Comparison of ENCODE assay signal across 12 mouse cellular contexts in the genomic region with DNA sequence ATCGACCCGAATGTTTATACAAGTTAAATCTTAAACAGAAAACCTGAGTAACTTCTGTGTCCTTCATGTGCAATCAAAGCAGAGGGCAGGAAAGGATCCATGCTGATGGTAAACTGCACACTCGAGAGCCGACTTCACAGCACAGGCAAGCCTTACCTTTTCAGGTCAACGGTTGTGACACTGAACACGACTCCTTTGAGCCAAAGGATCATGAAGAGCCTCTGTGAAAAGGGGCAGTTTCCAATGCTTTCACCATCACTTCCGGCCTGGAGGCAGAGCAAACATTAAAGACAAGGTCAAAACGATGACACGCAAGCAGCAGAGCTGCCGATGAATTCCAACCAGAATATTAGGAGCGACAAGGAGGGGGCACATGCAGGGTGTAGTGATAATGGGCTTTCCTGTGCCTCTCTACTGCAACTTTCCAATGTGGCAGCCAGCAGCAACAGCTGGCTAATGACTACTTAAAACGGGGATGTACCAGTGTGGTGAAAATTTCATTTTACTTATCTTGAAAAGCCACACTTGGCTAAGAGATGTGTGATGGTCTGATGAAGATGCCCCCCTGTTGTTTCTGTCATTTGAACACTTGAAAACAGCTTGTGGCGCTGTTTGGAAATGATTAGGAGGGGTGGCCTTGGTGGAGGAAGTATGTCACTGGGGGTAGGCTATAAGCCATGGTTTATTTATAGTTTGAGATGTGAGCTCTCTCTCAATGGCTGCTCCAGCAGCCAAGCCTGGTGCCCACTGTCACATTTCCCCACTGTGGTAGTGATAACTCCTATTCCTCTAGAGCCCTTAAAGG. TPM values are rescaled to one million over a fixed set of nuclear protein-coding genes. Genes with fewer than 3 reads are reported as not detected.
DNase-seq lines count a peak whose midpoint lies in the region; ATAC-seq and TF ChIP-seq lines count a peak whose summit lies in the region.
"Had no signal": no experiment of that assay in that cellular context is flagged by ENCODE, and none has a peak within 500 bp of the region (broad histone marks: within the 10 kb centered on the region; RNA-seq: fewer than 3 reads in every experiment).

No protein-coding gene starts in this region.

- DNase-seq in A20 (ENCODE audit: low read depth, low spot score): peak; percentile 49
- peak; percentile 95 for DNase-seq in MEL-GATA-1-ER (ENCODE audit: extremely low read depth, low read depth)
- DNase-seq in liver, embryonic 11.5 days (ENCODE audit: low spot score): no peak
- no peak for DNase-seq in hindbrain, embryonic 10.5 days (ENCODE audit: low spot score)
- no peak for DNase-seq in yolk sac, embryonic 10.5 days (ENCODE audit: low spot score)
- DNase-seq: adrenal gland, adult 8-10 months; cerebellum, postnatal 10 days; kidney, postnatal 14 days had no signal

- TF ChIP-seq CTCF in intestine, postnatal 0 days (IDR thresholded peaks at IDR 0.05; ENCODE audit: low read depth): no peak

- H3K4me2 ChIP-seq in intestine, postnatal 0 days (replicated peaks; ENCODE audit: low read depth): no peak overlapping the region
- no peak overlapping the region for H3K4me2 ChIP-seq in intestine, embryonic 15.5 days (replicated peaks)
- peak overlapping the region; percentile 41 for H3K4me2 ChIP-seq in liver, embryonic 11.5 days
- no peak overlapping the region for H3K4me2 ChIP-seq in kidney, embryonic 16.5 days (replicated peaks; ENCODE audit: low read depth, low read length)
- H3K4me2 ChIP-seq: hindbrain, embryonic 14.5 days had no signal

- WGBS in intestine, postnatal 0 days: 64% methylated on average over 13 of the region's 13 CpGs
- 53% methylated on average over 13 of the region's 13 CpGs for WGBS in intestine, embryonic 15.5 days
- WGBS in liver, embryonic 11.5 days: 51% methylated on average over 13 of the region's 13 CpGs
- WGBS in hindbrain, embryonic 10.5 days: 79% methylated on average over 13 of the region's 13 CpGs
- 60% methylated on average over 13 of the region's 13 CpGs for WGBS in kidney, embryonic 16.5 days

- H3K36me3 ChIP-seq in intestine, postnatal 0 days (ENCODE audit: control insufficient read depth, insufficient read depth): peaks cover 20% of the 10 kb centered on the region
- no peaks in the 10 kb centered on the region for H3K36me3 ChIP-seq in intestine, embryonic 15.5 days
- peaks cover 6% of the 10 kb centered on the region for H3K36me3 ChIP-seq in liver, embryonic 11.5 days (ENCODE audit: control insufficient read depth, insufficient read depth, low read length)
- H3K36me3 ChIP-seq in hindbrain, embryonic 10.5 days: peaks cover 58% of the 10 kb centered on the region
- peaks cover 10% of the 10 kb centered on the region for H3K36me3 ChIP-seq in kidney, embryonic 16.5 days (ENCODE audit: insufficient read depth, low read length)

- H3K4me1 ChIP-seq in intestine, postnatal 0 days (replicated peaks; ENCODE audit: control insufficient read depth, insufficient read depth, low read length): peaks cover 7% of the 10 kb centered on the region
- peaks cover 32% of the 10 kb centered on the region for H3K4me1 ChIP-seq in intestine, embryonic 15.5 days (replicated peaks)
- H3K4me1 ChIP-seq in liver, embryonic 11.5 days (replicated peaks; ENCODE audit: control insufficient read depth, insufficient read depth, low read length): peaks cover 52% of the 10 kb centered on the region
- H3K4me1 ChIP-seq in hindbrain, embryonic 10.5 days (replicated peaks): peaks cover 17% of the 10 kb centered on the region
- peaks cover 44% of the 10 kb centered on the region for H3K4me1 ChIP-seq in kidney, embryonic 16.5 days (ENCODE audit: insufficient read depth, low read length)

- ATAC-seq in intestine, postnatal 0 days: no peak; the same call in 1 of the 2 replicates
- ATAC-seq in intestine, embryonic 15.5 days: no peak
- ATAC-seq in liver, embryonic 11.5 days (replicated peaks; ENCODE audit: low FRiP score): peak; percentile 85
- ATAC-seq in kidney, embryonic 16.5 days (ENCODE audit: low FRiP score, low TSS enrichment): no peak

- H3K4me3 ChIP-seq in intestine, postnatal 0 days (ENCODE audit: low read depth, low read length): no peak overlapping the region
- no peak overlapping the region for H3K4me3 ChIP-seq in intestine, embryonic 15.5 days (replicated peaks)
- H3K4me3 ChIP-seq in liver, embryonic 11.5 days (ENCODE audit: low read depth, low read length): no peak overlapping the region; the same call in 1 of the 2 replicates
- no peak overlapping the region for H3K4me3 ChIP-seq in hindbrain, embryonic 10.5 days
- H3K4me3 ChIP-seq in kidney, embryonic 16.5 days (ENCODE audit: low read length): no peak overlapping the region

- H3K9me3 ChIP-seq in intestine, postnatal 0 days (ENCODE audit: control insufficient read depth): no peaks in the 10 kb centered on the region
- H3K9me3 ChIP-seq in intestine, embryonic 15.5 days: no peaks in the 10 kb centered on the region
- H3K9me3 ChIP-seq in liver, embryonic 11.5 days (ENCODE audit: control insufficient read depth, low read length): no peaks in the 10 kb centered on the region
- H3K9me3 ChIP-seq in hindbrain, embryonic 10.5 days: no peaks in the 10 kb centered on the region
- no peaks in the 10 kb centered on the region for H3K9me3 ChIP-seq in kidney, embryonic 16.5 days (ENCODE audit: low read length)

- H3K27me3 ChIP-seq in intestine, postnatal 0 days (replicated peaks; ENCODE audit: control insufficient read depth, insufficient read depth, low read length): no peaks in the 10 kb centered on the region
- H3K27me3 ChIP-seq in intestine, embryonic 15.5 days (replicated peaks): no peaks in the 10 kb centered on the region
- no peaks in the 10 kb centered on the region for H3K27me3 ChIP-seq in liver, embryonic 11.5 days (replicated peaks; ENCODE audit: control insufficient read depth, insufficient read depth, low read length)
- no peaks in the 10 kb centered on the region for H3K27me3 ChIP-seq in hindbrain, embryonic 10.5 days (ENCODE audit: insufficient read depth, poor library complexity, severe bottlenecking)
- no peaks in the 10 kb centered on the region for H3K27me3 ChIP-seq in kidney, embryonic 16.5 days (ENCODE audit: insufficient read depth, low read length)

- H3K27ac ChIP-seq in intestine, postnatal 0 days (ENCODE audit: low read depth, low read length): 0 out of 2 replicates have a peak overlapping the region, but pooled peaks have one; percentile 1
- no peak overlapping the region for H3K27ac ChIP-seq in intestine, embryonic 15.5 days
- H3K27ac ChIP-seq in liver, embryonic 11.5 days (ENCODE audit: low read depth, low read length): peak overlapping the region; percentile 72
- no peak overlapping the region for H3K27ac ChIP-seq in hindbrain, embryonic 10.5 days
- no peak overlapping the region; the same call in none of the 2 replicates for H3K27ac ChIP-seq in kidney, embryonic 16.5 days (ENCODE audit: low read length)
- H3K27ac ChIP-seq: hindbrain, embryonic 14.5 days had no signal

- H3K9ac ChIP-seq in intestine, postnatal 0 days (ENCODE audit: low read depth, low read length): no peak overlapping the region
- no peak overlapping the region for H3K9ac ChIP-seq in intestine, embryonic 15.5 days
- 0 out of 2 replicates have a peak overlapping the region, but pooled peaks have one; percentile 6 for H3K9ac ChIP-seq in liver, embryonic 11.5 days (ENCODE audit: low read depth, low read length)
- no peak overlapping the region for H3K9ac ChIP-seq in kidney, embryonic 16.5 days (replicated peaks; ENCODE audit: low read length)
- H3K9ac ChIP-seq: hindbrain, embryonic 14.5 days had no signal

RNA-seq across cellular contexts. Expression of a gene that starts 33.7 kb away (rescaled TPM):
- 66.9 and 67.9 TPM in 2 replicates for polyA plus RNA-seq in intestine, postnatal 0 days (2015; fragmentation: Nextera tagmentation; extraction: Ambion mirVana)
- 126 and 135 TPM in 2 replicates for polyA plus RNA-seq in intestine, embryonic 15.5 days (2015; fragmentation: Nextera tagmentation; extraction: Ambion mirVana)
- 149 and 176 TPM in 2 replicates for polyA plus RNA-seq in liver, embryonic 11.5 days (2014; fragmentation: Nextera tagmentation; extraction: Ambion mirVana)
- polyA plus RNA-seq in hindbrain, embryonic 10.5 days (2016; fragmentation: Nextera tagmentation; extraction: Ambion mirVana): 184 and 220 TPM in 2 replicates
- polyA plus RNA-seq in kidney, embryonic 16.5 days (2015; fragmentation: Nextera tagmentation; extraction: Ambion mirVana): 209 and 228 TPM in 2 replicates

Comparison
In these comparisons a context has a peak if more than half of its experiments do, and no peak if none do; other contexts are left out.
1. H3K27ac ChIP-seq: peak in intestine, postnatal 0 days (single experiment) and liver, embryonic 11.5 days (single experiment); none in intestine, embryonic 15.5 days (single experiment), hindbrain, embryonic 10.5 days (single experiment) and kidney, embryonic 16.5 days (single experiment).
2. DNase-seq: peak in A20 (single experiment) and MEL-GATA-1-ER (single experiment); none in liver, embryonic 11.5 days (single experiment), hindbrain, embryonic 10.5 days (single experiment) and yolk sac, embryonic 10.5 days (single experiment).